Mouse (Mus musculus) liver, embryonic 15.5 days (tissue): ENCODE data around the gene Ccr8. TPM values are rescaled to one million over a fixed set of nuclear protein-coding genes. Genes with fewer than 3 reads are reported as not detected.
"Not testable (repeated sequence)": the region's sequence is repeated elsewhere in the genome, so short reads cannot be mapped to it uniquely, and the experiment has no call there.

Experiments used
- ATAC-seq: fragments of 200-750 bp; cut with Nextera tagmentation; 2 replicates; pipeline ENCODE4 v1.8.0; 2017; ENCODE audit warnings: moderate number of reproducible peaks, mild to moderate bottlenecking, moderate library complexity; ENCODE audit not compliant: insufficient read depth
- H3K27ac ChIP-seq: fragments of 300-500 bp; sonication (generic); replicated peaks from 2 replicates; pipeline ENCODE4 v1.5.1; 2015; ENCODE audit warnings: mild to moderate bottlenecking, inconsistent platforms
- H3K27me3 ChIP-seq: fragments of 300-500 bp; sonication (generic); 2 replicates; pipeline ENCODE4 v1.6.1; 2015; ENCODE audit warnings: mild to moderate bottlenecking, inconsistent platforms
- H3K36me3 ChIP-seq: fragments of 300-500 bp; sonication (generic); replicated peaks from 2 replicates; pipeline ENCODE4 v1.6.1; 2015; ENCODE audit warnings: moderate library complexity, mild to moderate bottlenecking, inconsistent platforms
- H3K4me1 ChIP-seq: fragments of 300-500 bp; sonication (generic); replicated peaks from 2 replicates; pipeline ENCODE4 v1.6.1; 2015; ENCODE audit warnings: inconsistent platforms
- H3K4me2 ChIP-seq: fragments of 300-500 bp; sonication (generic); 2 replicates; pipeline ENCODE4 v1.6.1; 2015; ENCODE audit warnings: moderate library complexity, mild to moderate bottlenecking, inconsistent platforms
- H3K4me3 ChIP-seq: fragments of 300-500 bp; sonication (generic); replicated peaks from 2 replicates; pipeline ENCODE4 v1.5.1; 2015; ENCODE audit warnings: mild to moderate bottlenecking, inconsistent platforms
- H3K9ac ChIP-seq: fragments of 300-500 bp; sonication (generic); 2 replicates; pipeline ENCODE4 v1.6.1; 2015; ENCODE audit warnings: moderate library complexity, mild to moderate bottlenecking, inconsistent platforms
- H3K9me3 ChIP-seq: fragments of 300-500 bp; sonication (generic); replicated peaks from 2 replicates; pipeline ENCODE4 v1.6.1; 2016; ENCODE audit warnings: inconsistent platforms
- WGBS: fragments of 180-500 bp; shearing (Covaris S2); methylation state at CpG from one replicate; pipeline ENCODE4 v1.1.7; 2015; ENCODE audit warnings: mixed read lengths; ENCODE audit not compliant: insufficient replicate concordance; 5-methylcytosine and 5-hydroxymethylcytosine counted together
- polyA plus RNA-seq: library from polyadenylated mRNA; unstranded; fragments of >200 nt; fragmentation: Nextera tagmentation; extraction: Ambion mirVana; gene quantifications from 2 replicates; pipeline ENCODE4 v1.2.1, GENCODE M21; 2015

The Ccr8 gene
- polyA plus RNA-seq, 1 experiment from 2014 or later, result 0.07 TPM

DNA sequence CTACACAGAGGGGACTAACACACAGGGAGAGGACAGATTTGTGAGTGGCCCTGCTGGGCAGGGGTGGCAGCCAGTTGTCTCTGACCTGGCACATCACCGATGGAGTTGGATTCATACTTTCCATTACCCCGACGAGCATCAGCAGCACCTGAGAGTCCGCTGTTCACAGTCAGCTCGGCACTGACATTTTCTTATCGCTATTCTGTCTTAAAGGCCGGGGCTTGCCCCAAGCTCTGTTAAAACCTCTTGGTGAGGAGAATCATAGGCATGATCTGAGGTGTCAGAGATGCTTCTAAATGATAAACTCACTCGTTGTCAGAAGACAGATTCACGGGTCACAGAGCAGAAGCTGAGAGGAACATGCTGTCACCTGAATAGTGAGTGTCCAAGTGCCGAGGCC, 828 bp upstream of the Ccr8 start:
- H3K9ac ChIP-seq, result no peak overlapping the region
- no peaks in the 10 kb centered on the region for H3K9me3 ChIP-seq
- no peaks in the 10 kb centered on the region for H3K4me1 ChIP-seq
- no peaks in the 10 kb centered on the region for H3K27me3 ChIP-seq
- H3K4me3 ChIP-seq, result no peak overlapping the region
- no peak overlapping the region for H3K4me2 ChIP-seq
- H3K27ac ChIP-seq, result no peak overlapping the region
- no peak for ATAC-seq
- WGBS, result 62% methylated on average over 10 of the region's 10 CpGs
- no peaks in the 10 kb centered on the region for H3K36me3 ChIP-seq

DNA sequence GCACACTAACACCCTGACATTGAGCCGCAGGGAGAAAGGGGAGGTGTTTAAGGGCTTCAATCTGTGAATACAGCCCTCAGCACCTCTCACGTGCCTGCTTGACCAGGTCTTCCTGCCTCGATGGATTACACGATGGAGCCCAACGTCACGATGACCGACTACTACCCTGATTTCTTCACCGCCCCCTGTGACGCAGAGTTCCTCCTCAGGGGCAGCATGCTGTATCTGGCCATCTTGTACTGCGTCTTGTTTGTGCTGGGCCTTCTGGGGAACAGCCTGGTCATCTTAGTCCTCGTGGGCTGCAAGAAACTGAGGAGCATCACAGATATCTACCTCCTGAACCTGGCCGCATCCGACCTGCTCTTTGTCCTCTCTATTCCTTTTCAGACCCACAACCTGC, 1.8 kb downstream of the Ccr8 start:
- H3K4me3 ChIP-seq, result no peak overlapping the region
- no peak overlapping the region for H3K27ac ChIP-seq
- 75% methylated on average over 13 of the region's 13 CpGs for WGBS
- ATAC-seq, result no peak
- H3K4me1 ChIP-seq, result no peaks in the 10 kb centered on the region
- H3K27me3 ChIP-seq, result no peaks in the 10 kb centered on the region
- H3K4me2 ChIP-seq, result no peak overlapping the region
- H3K36me3 ChIP-seq, result no peaks in the 10 kb centered on the region
- no peak overlapping the region for H3K9ac ChIP-seq
- no peaks in the 10 kb centered on the region for H3K9me3 ChIP-seq

DNA sequence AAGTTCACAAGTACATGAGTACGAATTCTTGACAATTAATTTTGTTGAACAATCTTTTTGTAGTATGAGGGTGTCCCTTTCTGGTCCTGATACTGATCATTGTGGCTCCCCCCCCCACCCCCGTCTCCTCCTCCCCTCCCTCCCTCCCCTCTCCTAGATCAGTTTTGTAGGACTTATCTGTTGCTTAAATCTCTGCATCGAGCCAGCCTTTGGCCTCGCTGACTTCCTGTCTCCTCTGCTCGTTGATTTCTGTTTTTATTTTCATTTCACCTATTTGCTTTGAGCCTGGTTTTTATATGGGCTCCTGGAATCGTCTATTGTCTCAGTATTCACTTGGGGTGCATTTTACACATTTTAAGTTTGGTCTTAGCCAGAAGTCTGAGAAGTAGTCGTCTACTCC, 4.0 kb downstream of the Ccr8 start:
- H3K4me2 ChIP-seq, result no peak overlapping the region
- H3K9me3 ChIP-seq, result no peaks in the 10 kb centered on the region
- H3K4me3 ChIP-seq, result no peak overlapping the region
- no peak overlapping the region for H3K9ac ChIP-seq
- no peak for ATAC-seq
- 19% methylated on average over 7 of the region's 7 CpGs for WGBS
- no peaks in the 10 kb centered on the region for H3K4me1 ChIP-seq
- H3K27ac ChIP-seq, result no peak overlapping the region
- H3K36me3 ChIP-seq, result no peaks in the 10 kb centered on the region
- H3K27me3 ChIP-seq, result no peaks in the 10 kb centered on the region

DNA sequence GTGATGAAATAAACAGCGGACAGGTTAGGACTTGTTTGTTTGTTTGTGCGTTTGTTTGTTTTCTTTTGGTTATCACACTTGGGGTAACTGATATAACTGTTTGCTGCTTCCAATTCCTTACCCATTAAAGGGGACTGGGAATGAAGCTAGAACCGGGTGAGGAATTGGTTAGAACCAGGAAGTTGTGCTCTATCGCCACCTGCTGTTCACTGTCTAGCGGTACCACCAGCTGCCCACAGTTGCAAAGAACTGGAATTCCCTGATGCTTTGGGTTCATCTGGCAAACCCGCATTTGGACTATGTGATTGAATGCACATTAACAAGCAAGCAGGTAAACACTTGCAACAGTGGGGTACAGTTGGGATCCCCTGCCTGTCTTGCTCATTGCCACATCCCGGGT, 6.8 kb downstream of the Ccr8 start:
- 15% methylated on average over 7 of the region's 7 CpGs for WGBS
- Histone ChIP-seq H3K4me2 (no peak overlapping the region), H3K4me3 (no peak overlapping the region), H3K36me3 (no peaks in the 10 kb centered on the region), H3K27ac (no peak overlapping the region), H3K9ac (no peak overlapping the region), H3K9me3 (peaks cover 5% of the 10 kb centered on the region; the same call in 1 of the 2 replicates), H3K4me1 (no peaks in the 10 kb centered on the region), H3K27me3 (no peaks in the 10 kb centered on the region)
- ATAC-seq, result no peak

DNA sequence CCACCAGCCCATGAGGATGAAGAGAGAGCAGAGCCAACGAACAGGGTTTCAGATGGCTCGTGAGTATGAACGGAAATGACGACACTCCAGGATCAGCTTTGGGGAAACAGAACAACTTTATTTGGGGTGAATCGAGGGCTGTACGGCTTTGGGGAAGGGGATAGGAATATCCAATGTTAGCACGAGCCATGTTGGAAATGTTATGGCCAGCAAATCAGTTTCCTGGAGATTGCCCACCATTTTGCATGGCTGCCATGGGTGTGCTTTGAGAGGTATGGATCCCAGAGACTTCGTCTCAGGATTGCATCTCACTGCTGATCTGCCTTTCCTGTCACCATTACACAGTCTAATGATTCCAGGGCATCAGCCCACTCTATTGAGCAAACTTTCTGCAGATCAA, 7.4 kb downstream of the Ccr8 start:
- 73% methylated on average over 8 of the region's 8 CpGs for whole genome bisulfite sequencing
- no peak for ATAC-seq
- Histone ChIP-seq H3K27me3 (no peaks in the 10 kb centered on the region), H3K4me3 (no peak overlapping the region), H3K9ac (no peak overlapping the region), H3K36me3 (no peaks in the 10 kb centered on the region), H3K4me2 (no peak overlapping the region), H3K4me1 (no peaks in the 10 kb centered on the region), H3K27ac (no peak overlapping the region), H3K9me3 (peaks cover 5% of the 10 kb centered on the region; the same call in 1 of the 2 replicates)

DNA sequence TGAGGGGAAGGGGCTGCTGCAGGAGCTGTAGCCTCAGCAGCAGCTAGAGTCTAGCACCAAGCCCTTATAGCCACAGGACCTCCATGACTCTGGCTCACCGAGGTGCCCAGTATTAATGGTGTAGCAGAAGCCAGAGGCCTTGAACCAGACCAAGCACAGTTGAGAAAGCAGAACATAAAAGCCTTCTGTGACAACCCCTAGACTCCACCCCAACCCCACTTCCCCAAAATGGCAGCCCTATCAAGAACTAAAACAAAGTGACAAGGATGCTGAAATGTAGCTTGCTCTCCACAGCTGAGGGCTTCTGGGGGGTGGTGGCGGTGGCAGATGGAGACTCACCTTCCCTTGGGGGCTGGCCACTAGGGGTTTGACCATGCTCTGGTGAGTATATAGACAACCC, 9.3 kb downstream of the Ccr8 start:
- no peaks in the 10 kb centered on the region for H3K4me1 ChIP-seq
- 78% methylated on average over 2 of the region's 2 CpGs for WGBS
- no peak overlapping the region for H3K27ac ChIP-seq
- no peaks in the 10 kb centered on the region for H3K36me3 ChIP-seq
- no peak overlapping the region for H3K4me2 ChIP-seq
- peaks cover 5% of the 10 kb centered on the region; the same call in 1 of the 2 replicates for H3K9me3 ChIP-seq
- no peak overlapping the region for H3K9ac ChIP-seq
- no peak for ATAC-seq
- no peaks in the 10 kb centered on the region for H3K27me3 ChIP-seq
- H3K4me3 ChIP-seq, result no peak overlapping the region

DNA sequence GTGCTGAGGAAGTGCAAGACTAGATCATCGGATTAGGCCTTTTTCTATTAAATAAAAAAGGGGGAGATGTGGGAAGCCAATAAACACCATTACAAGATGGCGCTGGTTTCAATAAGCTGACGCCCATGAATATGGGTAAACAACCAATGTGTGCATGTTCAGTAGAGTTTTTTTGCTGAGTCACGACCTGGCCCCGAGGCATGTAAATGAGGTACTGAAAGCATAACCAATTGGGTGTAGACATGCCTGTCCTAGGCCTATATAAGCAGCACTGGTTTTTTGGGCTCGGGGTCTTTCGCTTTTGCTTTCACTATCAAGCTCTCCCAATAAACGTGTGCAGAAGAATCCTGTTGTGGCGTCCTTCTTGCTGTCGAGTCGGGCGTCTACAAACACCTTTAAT, 17.0 kb downstream of the Ccr8 start:
- not testable (repeated sequence) for ATAC-seq, H3K9me3 ChIP-seq, H3K4me3 ChIP-seq, H3K27me3 ChIP-seq, H3K27ac ChIP-seq, H3K36me3 ChIP-seq, H3K9ac ChIP-seq, H3K4me2 ChIP-seq
- peaks cover 41% of the 10 kb centered on the region for H3K4me1 ChIP-seq
- WGBS, result 82% methylated on average over 12 of the region's 12 CpGs

DNA sequence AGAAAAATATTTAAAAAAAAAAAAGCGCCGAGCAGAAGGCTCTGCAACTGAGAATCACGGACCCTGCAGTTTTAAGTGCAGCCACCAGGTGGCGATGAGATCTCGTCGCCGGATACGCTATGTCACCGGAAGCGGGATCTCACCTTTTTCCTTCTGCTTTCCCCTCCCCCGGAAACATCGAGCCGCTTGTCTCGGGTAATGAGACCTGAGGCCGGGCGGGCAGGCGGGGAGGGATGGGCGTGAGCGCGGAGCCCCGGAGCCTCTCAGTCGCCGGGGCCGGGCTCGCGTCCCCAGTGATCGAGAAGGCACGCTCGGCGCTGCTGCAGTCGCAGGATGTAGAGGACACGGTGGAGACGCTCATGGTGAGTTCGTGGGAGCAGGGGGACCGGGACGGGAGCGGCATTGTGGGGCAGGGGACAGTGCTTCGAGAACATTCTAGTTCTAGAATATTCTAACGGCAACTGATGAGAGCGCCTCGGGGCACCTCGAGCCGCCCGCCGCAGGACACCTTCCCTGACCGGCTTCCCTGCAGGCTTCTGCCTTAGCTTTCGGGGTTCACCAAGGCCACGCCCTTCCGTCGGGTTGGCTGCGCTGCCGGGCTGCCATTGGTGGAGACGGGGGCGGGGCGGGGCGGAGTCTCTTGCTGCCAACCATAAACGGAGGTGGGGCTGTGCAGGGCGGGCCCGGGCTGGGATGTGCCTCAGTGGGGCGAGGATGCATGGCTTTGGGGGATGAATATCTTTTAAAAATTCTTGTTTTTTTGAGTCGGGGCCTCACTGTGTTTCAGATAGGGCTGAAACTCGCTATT, 18.5 kb downstream of the Ccr8 start, which contains the start of gene Slc25a38:
Gene Slc25a38 (plus strand): TSS at position 164 of the 808 bp plus-strand sequence.
- peak within 1 kb of the TSS; percentile 91 for H3K4me3 ChIP-seq
- no peaks in the 10 kb centered on the region for H3K9me3 ChIP-seq
- H3K36me3 ChIP-seq, result no peaks in the 10 kb centered on the region
- H3K27me3 ChIP-seq, result no peaks in the 10 kb centered on the region
- peak within 1 kb of the TSS; percentile 99 for H3K27ac ChIP-seq
- WGBS, result under 1% methylated on average over 62 of the region's 62 CpGs
- H3K4me2 ChIP-seq, result peak within 1 kb of the TSS; percentile 96
- H3K4me1 ChIP-seq, result peaks cover 55% of the 10 kb centered on the region
- H3K9ac ChIP-seq, result peak within 1 kb of the TSS; percentile 90
- ATAC-seq, result peak; percentile 79

DNA sequence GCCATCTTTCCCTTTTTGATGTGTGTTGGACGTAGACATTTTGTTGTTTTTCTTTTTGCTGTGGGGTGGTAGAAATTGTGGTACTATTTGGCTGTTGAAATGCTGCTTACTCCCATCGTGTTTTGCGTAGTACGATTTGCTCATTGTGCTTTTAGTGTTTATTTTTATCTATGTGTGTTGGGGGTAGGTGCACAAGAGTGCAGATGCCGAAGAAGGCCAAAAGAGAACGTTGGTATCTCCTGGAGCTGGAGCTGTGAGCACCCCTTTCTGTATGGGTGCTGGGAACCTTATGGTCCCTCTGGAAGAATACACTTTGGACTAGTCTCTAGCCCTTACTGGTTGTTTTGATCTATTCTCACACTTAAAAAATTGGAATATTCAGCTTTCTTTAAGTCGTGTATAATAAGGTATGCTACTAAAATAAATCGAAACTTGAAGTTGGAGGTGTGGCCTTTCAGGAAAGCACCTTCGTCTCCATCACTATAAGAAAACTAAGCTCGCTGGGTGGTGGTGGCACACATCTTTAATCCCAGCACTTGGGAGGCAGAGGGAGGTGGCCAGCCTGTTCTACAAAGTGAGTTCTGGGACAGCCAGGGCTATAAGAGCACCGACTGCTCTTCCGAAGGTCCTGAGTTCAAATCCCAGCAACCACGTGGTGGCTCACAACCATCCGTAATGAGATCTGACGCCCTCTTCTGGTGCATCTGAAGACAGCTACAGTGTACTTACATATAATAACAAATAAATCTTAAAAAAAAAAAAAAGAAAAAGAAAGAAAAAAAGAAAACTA, 19.4 kb downstream of the Ccr8 start:
- H3K27ac ChIP-seq, result peak overlapping the region; percentile 99
- no peaks in the 10 kb centered on the region for H3K9me3 ChIP-seq
- WGBS, result 56% methylated on average over 15 of the region's 15 CpGs

DNA sequence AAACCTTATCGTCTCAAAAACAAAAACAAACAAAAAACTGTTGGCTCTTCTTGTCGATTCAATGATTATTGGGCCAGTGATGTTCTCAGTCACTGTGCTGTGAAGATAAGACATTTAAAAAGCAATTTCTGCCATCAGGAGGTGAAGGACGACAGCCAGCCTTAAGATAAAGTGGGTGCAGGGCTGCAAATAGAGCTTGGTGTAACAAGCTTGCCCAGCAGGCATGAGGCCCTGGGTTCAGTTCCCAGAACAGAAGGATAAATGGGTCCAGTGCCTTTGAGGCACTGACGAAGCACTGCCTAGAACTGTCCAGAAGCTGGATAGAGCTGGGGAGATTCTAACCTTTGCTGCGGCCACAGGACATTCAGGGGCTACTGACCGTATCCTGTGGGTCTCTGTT, 20.6 kb downstream of the Ccr8 start:
- WGBS, result 27% methylated on average over 6 of the region's 6 CpGs
- no peaks in the 10 kb centered on the region for H3K27me3 ChIP-seq
- peak overlapping the region; percentile 99 for H3K27ac ChIP-seq
- H3K4me3 ChIP-seq, result peak overlapping the region; percentile 27
- peaks cover 73% of the 10 kb centered on the region for H3K4me1 ChIP-seq
- peak overlapping the region; percentile 96 for H3K4me2 ChIP-seq
- peak overlapping the region; percentile 41 for H3K9ac ChIP-seq
- no peaks in the 10 kb centered on the region for H3K9me3 ChIP-seq
- ATAC-seq, result peak; percentile 5
- H3K36me3 ChIP-seq, result peaks cover 13% of the 10 kb centered on the region

More for the DNA sequence above, 19.4 kb downstream of the Ccr8 start:
- Histone ChIP-seq H3K4me1 (peaks cover 61% of the 10 kb centered on the region), H3K4me3 (peak overlapping the region; percentile 91), H3K27me3 (no peaks in the 10 kb centered on the region), H3K36me3 (peaks cover 2% of the 10 kb centered on the region), H3K4me2 (peak overlapping the region; percentile 96), H3K9ac (peak overlapping the region; percentile 90)
- ATAC-seq, result no peak

DNA sequence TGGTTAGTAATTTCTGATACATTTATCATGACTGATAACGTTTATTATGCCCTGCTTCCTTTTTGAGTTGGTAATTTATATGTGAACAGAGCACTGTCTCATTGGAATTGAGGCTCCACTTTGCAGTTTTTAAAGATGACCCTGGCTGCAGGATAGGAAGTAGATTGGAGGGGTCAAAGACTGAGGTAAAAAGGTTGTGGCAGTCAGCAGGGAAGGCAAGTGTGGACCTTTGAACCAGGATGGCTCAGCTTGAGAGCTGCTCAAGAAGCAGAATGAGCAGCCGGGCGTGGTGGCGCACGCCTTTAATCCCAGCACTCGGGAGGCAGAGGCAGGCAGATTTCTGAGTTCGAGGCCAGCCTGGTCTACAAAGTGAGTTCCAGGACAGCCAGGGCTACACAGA, 21.5 kb downstream of the Ccr8 start:
- WGBS, result 76% methylated on average over 7 of the region's 7 CpGs
- Histone ChIP-seq H3K36me3 (peaks cover 23% of the 10 kb centered on the region), H3K4me1 (peaks cover 82% of the 10 kb centered on the region), H3K27ac (peak overlapping the region; percentile 99), H3K9ac (peak overlapping the region; percentile 41; the same call in 1 of the 2 replicates), H3K4me2 (peak overlapping the region; percentile 96), H3K27me3 (no peaks in the 10 kb centered on the region), H3K9me3 (no peaks in the 10 kb centered on the region), H3K4me3 (peak overlapping the region; percentile 27; the same call in 1 of the 2 replicates)
- no peak for ATAC-seq
